Mouse (Mus musculus) A20 (cell line): ENCODE results near the gene Nt5dc3.

Experiments
- DNase-seq: peaks from one replicate; pipeline ENCODE4 v3.0.0-alpha.2; 2011; ENCODE audit warnings: low read depth, low spot score

Nt5dc3 gene

DNA sequence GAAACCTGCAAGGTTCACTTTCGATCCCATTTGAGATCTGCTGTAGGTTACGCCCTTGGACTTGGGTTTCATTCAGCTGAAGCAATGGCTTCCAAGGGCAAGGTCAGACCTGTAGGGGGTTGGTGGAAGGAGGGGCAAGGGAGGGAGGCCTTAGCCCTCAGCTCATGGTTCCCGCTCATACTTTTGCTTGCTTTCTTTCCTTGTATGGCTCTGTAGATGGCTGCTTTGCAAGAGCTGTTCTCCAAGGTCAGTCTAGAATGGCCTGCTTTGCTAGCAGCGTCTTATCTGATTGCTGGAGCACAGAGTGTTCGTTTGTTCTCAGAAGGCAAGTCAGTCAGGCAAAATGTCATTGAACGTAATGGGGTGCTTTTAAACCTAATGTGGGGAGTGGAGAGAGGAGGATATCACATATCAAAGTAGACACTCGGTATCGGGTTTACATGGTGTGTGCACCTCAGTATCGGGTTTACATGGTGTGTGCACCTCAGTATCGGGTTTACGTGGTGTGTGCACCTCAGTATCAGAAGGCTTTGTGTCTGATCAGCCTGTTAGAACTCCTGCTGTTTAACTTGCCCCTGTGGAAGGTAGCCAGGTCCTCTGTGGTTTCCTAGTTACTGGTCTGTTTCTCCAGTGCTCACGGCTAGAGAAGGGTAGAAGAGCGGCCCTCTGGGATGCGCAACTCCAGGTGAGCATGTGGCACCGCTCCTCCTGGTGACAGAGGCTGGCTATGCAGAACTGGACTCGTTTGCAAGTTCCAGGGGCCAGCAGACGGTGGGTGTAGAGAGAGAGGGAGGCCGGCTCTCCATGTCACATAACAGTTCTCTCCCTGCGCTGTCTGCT lies 35.7 kb downstream of the Nt5dc3 start:
- DNase-seq = no peak

DNA sequence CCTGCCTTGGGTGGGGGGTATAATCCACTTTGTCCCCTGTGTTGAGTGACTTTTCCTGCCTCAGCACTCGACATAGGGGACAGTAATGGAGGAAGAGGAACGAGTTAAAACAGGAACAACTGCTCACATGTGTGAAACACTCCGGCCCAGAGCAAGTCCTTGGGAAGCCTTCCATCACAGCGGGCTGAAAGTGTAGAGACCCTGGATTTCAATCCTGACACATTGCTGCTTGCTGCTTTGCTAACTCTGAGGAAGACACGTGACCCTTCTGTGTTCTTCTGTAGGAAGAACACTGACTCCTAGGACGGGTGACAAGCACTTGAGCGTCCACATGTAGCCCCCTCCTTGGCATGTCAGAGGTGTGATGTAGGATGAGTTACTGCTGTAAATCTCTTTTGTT lies 36.3 kb downstream of the Nt5dc3 start:
- no peak for DNase-seq

DNA sequence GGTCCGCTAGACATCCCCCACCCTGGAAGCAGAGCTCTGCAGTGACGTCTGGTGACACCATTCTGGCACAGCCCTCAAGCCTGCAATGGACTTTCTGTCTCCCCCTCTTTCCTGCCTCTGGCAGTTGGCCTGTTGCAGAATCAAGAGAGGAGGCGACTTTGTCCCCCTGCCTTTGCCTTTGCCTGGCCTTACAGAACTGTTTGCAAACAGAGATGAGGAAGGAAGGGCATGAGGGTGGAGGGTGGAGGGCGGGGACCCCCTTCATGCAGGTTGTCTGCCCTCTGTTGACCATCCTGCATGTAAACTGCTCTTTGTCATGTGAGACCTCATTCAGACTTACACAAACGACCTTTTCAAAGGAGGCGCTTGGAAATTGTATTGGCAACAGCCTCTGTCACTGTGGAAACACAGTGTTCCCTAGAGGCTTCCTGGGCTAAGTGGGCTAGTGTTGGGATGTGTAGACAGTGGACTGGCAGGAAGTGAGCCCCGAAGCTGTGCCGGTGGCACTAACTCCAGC lies 40.9 kb downstream of the Nt5dc3 start:
- DNase-seq = no peak

DNA sequence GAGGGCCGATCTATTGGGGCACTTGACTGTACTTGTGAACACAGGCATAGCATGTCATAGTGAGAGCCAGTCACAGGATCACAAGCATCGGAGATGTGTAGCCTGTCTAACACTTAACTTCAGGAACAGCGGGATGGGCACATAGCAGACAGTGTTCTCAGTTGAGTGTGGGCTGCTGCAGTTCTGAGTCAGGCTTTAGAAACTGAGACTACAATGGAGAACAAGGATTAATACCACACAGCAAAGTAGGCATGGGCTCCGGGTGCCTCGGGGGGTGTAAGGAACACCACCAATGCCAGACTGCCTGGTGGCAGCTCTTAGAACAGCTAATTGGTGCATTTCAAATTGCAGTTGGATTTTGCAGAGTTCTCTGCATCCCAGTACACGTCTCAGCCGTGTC lies 42.2 kb downstream of the Nt5dc3 start:
- no peak for DNase-seq

DNA sequence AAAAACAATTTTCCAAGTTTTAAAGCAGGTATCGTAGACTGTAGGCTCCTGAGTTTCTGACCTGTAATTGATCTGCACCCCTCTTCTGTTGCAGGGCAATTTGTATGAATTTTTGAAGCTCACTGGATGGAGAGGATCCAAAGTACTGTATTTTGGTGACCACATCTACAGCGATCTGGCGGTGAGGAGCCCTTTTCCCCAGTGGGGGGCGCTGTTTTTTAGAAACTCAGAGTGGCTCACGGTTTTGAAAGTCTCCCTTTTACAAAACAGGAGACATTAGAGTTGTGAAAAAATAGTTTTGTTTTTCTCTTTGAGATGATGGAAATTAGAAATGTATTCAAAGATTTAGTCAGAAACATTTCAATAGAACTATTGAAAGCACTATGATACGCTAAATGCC lies 45.3 kb downstream of the Nt5dc3 start:
- DNase-seq = peak; percentile 16

DNA sequence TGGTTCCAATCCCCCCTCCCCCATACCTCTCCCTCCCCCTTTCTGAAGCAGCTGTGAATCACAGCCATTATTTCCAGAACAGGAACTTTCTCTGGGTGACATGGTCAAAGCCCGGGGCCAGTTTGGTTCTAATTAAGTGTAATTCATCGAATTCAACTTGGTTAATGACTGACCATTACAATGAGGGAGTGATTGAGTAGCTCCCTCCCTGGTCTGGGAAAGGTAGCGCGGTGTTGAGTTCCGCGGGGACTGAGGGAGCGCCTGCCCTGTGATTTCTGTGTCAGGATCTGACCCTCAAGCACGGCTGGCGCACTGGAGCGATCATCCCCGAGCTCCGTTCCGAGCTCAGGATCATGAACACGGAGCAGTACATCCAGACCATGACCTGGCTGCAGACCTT lies 46.1 kb downstream of the Nt5dc3 start:
- DNase-seq = no peak

DNA sequence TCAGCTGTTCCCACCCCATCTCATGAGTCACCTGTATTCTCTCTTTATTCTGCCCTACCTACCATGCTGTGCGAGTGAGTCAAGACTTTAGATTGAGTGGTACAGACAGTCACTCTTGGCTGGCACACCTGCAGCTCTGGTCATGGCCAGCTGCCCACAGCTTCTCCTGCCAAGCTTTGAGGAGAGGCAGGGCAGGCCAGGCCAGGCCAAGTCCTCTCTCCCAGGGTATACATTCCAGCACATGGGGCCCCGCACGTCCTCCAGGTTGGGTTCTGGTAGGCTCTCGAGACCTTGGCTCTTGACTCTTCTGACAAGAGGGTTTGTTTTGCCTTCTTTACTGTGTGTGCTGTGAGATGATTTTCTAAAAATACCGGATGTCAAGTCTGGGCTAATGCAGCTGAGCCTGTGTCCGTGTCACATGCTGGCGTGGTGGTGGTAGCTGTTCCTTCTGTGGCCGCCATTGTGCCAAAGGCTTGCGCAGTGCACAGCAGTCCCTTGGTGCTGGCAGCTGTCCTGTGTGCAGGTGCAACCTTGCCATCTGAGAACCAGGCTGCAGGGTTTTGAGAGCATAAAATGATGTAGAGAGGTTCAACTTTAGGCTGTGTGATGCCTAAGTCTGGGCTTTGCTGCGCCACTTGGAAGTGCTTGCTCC lies 47.2 kb downstream of the Nt5dc3 start:
- peak; percentile 39 for DNase-seq

DNA sequence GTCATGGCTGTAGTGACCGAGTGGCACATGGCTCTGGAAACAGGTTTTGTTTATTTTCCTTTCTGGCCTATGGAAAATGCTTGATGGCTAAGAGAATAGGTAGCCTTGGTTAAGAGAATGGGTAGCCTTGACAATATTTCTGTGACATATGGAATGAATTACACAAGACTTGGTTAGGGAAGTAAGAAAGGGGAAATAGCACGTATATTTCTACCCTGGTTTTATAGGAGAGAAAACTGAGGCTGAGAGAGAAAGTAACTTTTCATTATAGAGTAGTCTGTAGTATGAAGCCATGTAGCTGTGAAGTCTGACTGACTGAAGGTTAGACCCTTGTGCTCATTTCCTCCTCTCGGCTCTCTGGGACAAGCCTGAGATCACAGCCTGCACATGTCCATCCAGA lies 48.1 kb downstream of the Nt5dc3 start:
- DNase-seq = no peak

DNA sequence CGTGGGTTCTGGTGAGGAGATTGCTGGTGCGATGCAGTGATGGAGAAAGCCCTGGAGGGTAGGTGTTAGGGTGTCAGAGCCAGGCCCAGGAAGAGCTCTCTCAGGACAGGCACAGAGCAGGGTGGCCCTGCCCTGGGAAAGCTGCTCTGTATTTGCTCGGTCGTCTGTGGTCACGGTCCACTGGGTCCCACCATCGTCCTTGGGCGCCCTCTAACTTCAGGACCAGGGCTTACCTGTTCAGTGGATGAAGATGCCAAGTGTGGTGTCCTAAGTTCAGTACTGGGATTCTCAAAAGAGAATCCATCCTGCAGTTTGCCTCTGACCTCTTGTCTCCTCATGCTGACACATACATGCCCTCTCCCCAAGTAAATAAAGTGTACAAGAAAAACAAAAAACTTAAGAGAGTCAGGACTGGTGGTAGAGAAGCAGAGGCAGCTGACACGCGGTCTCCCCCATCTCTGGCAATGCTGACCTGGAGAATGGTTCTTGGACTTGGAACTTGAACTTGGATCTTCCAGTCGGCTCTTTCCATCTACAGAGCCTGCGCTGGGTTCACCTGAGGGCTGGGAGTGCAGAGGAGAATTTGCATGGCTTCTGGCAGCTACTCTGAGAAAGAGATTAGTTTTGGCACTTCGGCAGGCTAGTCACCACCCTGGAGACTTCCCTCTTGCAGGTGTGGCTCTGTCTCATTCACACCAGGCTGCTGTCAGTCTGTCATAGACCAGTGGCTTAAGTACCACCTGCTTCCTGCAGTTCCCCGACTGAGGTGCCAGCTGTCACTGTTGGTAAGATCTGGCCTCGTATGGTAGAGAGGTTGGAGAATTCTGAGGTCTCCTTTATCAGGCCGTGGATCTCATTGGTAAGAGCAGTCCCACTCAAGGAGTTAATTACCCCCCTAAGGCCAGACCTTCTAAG lies 49.7 kb downstream of the Nt5dc3 start:
- peak; percentile 88 for DNase-seq

DNA sequence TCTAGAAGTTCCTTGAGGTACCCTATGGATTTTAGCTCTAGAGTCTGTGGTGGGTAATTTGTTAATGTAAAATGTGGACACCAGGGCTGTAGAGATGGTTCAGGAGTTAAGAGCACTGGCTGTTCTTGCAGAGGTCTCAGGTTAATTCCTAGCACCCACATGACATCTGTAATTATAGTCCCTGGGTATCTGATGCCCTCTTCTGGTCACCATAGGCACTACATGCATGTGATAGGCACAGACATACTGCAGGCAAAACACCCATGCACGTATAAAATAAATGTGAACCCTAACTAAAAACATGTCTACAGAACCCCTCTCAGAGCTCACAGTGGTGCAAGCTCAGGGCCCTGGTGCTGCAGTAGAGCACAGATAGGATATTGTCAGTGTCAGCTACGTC lies 50.7 kb downstream of the Nt5dc3 start:
- DNase-seq = peak; percentile 36

DNA sequence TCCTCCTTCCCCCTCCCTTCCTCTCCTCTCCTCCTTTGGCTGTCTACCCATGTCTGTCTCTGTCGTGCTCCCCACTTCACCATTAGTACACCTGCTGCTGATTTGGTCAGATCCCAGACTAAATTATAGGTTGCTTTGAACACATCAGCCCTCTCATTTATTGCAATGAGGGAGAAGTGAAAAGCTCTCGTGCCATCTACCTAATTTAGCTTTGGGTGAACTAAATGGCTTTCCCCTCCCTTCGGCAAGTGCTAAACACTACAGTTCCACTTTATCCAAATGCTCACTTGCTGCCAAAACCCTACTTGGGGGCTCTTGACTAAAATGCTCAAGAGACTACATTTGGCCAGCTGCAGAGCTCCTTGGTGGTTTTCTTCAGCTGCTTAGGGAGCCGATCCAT lies 58.0 kb downstream of the Nt5dc3 start:
- DNase-seq = no peak

DNA sequence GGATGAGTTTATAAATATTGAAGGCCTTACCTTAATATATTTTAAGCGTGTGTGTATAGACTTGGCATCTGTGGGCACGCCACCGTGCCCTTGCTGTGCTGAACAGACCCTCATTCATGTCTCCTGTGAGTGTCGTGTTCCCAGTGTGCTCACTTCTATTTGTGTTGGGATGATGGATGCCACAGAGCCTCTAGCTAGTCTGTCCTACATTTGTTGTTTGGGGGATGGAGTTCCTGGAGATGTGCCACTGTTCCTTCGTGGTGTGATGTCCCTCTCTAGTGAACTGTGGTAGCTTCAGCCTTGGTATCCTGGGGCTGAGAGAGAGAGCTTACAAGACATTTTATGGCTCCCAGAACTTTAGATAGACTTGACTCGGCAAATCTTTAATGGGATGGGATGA lies 60.0 kb downstream of the Nt5dc3 start:
- DNase-seq = no peak

DNA sequence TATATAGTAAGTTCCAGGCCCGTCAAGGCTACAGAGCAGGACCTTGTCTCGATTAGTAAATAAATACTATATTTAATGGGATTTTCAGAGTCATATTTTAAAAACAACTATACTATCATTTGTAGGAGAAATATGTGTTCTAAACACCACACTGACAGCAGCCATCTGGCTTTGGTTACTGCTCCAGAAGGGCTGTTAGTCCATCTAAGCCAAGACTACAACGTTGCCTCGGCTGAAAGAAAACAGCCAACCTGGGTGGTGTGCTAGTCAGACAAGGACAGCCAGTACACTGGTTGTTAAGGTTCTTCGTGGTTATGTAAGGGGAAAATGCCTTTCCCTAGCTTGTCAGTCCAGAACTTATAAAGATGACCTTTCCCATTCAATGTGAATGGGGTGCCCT lies 63.9 kb downstream of the Nt5dc3 start:
- DNase-seq = no peak

DNA sequence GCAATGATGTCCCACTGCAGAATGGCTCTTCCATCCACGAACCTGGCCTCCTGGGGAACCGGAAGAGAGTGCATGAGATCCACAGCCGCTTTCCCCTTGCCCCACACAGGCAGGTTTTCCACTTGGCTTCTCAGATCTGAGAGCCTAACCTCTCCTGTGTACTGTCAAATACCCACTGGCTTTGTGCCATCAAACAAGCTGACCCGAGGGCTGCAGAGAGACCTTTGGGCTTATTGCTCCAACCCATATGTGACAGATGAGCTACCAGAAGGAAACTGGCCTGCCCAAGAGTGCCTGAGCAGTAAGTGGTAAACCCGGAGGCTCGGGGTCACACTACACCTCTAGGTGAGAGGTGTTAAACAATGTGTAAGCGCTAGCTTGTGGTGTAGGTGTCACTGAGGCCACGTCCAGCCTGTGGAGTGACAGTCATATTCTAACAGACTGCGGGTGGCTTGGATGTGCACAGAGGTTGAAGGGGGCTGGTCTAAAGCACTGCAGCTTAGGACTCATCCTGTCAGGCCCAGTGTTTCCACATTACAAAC lies 68.2 kb downstream of the Nt5dc3 start:
- no peak for DNase-seq

DNA sequence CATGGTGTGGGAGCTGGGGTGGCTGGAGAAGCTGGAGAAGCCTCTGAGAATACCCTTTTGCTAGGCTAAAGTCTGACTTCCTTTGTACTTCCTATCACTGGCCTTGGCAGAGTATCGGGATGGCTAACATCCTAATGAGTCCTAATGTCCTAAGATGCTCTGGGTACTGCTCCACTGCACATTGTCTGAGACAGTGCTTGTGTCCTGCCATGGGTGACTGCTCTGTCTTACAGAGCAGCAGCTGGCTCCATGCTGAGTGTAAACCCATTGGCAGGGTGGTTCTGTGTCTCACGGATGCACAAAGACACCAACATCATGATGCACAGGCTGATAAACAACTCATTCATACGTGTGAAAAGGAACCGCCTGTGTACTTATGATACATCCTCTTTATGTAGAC lies 70.3 kb downstream of the Nt5dc3 start:
- no peak for DNase-seq

DNA sequence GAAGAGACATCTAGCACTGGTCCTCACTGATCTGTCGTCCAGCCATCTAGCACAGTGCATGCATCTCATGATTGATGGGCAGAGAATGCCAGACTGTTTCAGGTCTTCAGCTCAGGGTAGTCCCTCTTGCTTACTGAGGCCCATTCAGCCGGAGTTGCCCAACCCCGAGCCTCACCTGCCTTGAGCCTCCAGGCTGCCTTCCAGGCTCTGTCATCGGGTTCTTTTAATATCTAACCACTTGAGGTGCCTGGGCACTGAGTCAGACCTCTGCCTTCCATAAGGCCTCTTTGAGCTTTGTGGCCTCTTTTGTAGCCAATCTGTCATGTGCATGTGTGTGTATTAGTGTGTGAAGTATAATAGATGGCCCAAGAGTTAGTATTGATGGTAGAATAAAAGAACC lies 70.7 kb downstream of the Nt5dc3 start:
- no peak for DNase-seq

DNA sequence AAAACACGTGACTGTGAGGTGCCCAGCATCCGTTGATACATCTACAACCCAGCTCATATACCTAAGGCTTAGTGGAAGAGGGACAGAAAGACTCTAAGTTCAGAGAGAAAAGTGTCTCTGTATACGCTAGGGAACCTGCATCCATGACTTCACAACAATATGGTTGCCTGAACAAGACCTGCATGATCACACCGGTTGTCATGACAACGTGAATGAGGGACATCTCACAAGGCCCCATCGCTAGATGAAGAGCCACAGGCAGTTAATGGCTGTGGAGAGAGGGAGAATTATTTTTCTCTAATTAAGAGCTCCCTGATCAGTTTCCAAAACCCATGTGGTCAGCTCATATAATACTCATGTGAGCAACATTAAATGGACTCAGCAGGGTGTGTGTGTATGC lies 73.4 kb downstream of the Nt5dc3 start:
- no peak for DNase-seq

DNA sequence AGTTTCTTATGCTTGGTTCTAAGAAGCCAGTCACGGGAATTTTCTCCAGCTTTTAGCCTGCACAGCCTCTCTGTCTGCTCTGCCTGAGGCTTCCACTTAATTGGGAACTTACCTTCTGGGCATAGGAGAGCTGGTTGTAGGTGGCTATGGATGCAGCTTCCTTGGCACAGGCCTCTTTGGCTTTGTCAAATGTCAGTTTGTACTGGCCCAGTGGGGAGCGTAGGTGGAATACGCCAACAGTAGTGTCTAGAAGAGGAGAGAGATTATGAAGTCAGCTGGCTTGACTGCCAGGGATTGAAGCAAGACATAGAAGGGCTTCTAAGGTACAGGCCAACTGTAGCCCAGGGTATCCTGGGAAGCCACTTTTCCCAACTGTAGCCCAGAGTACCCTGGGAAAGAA lies 74.6 kb downstream of the Nt5dc3 start:
- DNase-seq = no peak

DNA sequence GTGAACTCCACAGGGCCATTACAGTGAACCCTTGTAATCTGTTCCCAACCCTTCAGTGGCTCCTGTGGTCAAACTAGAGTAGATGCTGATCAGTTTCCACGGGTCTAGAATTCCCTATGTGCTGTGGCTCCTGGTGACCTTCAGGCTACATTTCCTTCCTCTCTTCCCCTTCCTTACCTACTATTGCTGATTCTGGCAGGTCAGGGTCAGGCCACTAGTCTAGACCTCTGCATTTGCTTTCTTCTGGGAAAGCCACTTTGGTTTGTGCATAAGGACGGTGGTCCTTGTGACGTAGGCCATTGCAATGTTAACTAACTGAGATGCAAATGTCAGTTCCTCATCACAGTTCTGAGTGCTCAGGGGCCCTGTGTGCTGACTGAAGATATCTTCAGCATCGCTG lies 81.6 kb downstream of the Nt5dc3 start:
- DNase-seq = no peak

DNA sequence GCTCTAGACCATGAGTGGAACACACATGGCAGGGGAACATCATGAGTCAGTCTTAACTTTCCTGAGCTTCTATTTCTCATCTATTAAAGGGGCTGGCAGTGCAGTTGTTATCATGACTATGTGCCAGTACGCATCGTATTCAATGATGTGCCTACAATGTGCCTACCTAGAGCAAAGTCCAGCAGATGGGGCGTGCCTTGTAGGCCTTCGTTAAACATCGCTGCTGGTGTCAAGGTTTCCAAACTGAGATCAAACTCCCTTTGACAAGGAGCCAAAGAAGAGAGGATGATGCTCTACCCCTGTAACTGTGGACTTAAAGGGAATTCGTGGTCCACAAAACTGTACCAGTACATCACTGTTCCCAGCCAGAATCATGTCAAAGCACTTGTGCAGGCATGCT lies 83.7 kb downstream of the Nt5dc3 start:
- no peak for DNase-seq

DNA sequence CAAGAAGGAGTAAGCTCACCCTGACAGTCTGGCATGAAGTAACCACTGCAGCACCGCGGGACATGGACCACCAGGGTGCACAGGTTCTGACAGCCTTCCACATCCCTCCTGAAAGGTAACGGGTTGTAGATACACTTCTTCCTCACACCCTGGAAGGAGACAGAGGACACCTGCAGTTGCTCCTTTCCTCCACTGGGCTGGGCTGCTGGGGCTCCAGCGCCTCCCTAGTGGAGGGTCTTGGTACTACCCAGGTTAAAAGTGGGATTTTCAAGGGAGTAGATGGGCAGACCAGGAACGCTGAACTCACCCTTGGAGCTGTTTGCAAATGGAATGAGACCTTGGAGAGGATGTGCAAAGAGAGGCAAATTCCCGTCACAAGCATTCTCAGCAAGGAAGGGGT lies 84.6 kb downstream of the Nt5dc3 start:
- DNase-seq = peak; percentile 23

DNA sequence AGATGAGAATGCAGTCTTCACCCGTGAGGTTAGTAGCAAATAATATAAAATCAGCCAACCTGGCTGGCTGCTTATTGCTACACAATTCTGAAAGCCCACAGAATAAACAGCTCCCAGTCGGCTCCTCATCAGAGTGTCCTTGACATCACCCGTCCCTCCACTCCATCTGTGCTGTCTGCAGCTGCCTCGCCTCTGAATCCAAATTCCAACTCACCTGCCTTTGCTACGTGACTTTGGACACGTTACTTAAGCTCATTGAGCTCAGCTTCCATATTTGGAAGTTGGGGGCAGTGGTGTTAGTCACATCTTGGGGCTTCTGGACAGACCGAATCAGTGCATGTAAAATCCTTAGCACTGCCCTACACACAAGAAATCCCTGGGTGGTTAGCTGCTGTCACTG lies 93.3 kb downstream of the Nt5dc3 start:
- no peak for DNase-seq
